Mouse (Mus musculus) WW6 (cell line): ENCODE measurements around the gene Tunar.
A peak's percentile ranks its signal among the peaks of the same experiment; 100 is the strongest.

Experiments
- DNase-seq: peaks from one replicate; pipeline ENCODE4 v3.0.0-alpha.2; 2013; ENCODE audit warnings: low read depth, low spot score

Tunar gene

DNA sequence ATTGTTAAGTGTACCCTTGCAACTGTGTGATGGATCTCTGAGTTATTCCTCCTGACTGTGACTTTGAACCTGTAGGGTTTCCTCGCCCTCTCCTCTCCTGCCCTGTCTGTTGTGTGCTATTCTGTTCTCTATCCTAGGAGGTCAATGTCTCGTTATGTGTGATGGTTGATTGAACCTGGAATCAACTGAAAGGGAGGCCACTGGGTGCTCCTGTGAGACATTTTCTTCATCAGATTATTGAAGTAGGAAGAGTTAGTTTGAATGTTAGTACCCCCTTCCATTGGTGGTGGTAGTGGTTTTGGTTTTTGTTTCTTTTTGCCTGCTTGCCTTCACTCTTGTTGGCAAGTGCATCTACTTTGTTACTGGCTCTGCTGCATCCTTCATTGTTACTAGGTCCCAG is at the start of gene Tunar:
Gene Tunar (plus strand): TSS at position 301 of the 400 bp plus-strand sequence.
- no peak for DNase-seq

DNA sequence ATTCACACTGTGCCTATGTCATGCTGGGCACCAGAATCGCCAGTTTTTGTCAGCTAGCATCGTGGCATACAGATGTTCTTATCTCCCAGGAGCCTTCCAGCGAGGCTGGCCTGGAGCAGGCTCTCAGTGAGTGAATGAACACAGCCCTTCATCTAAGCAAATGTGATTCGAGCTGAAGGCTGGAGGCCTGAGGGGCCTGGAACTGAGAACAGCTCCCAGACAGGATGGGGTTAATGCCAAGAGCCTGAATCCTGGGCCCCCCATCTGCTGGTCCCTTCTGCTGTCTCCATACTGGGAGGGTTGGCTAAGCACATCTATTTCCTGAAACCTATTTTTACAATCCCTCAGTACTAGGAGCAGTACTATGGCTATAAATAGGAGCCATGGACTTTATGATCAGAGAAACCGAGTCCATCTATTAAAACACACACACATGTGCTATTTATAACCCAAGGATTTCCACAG is 21.1 kb upstream of the Tunar start:
- DNase-seq = no peak

DNA sequence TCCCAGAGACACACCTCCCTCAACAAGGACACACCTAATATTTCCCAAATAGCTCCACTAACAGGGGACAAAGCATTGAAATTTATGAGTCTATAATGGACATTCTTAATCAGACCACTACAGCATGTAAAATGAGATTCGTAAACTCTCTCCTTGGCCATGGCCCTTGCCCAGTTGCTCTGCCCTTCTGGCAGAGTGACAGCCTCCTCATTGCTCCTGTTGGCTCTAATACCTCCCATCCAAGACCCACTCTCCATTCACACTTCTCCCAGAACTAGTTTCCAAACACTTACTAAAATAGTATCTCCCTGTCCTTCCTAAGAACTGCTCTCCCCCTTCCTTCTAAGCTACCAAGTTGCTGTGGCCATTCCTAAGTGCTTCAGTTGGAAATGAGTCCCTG is 19.3 kb upstream of the Tunar start:
- no peak for DNase-seq

DNA sequence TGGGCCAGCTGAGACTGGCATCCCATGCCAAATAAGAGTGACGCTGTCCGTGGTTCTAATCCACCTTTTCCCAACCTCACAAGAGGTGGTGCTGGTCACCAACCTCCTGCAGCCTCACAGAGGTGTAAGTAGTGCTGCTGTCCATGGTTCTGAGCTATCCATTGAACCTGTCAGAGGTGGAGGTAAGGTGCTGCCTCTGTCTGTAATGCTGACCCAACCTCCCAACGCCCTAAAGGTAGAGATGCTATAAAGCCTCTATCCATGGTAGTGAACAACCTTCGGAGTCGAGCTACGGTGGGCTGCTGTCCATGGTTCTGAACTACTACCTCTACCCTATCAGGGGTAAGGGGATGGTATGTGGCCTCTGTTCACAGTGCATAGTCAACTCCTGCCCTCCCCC is 11.5 kb upstream of the Tunar start:
- DNase-seq = peak; percentile 65

DNA sequence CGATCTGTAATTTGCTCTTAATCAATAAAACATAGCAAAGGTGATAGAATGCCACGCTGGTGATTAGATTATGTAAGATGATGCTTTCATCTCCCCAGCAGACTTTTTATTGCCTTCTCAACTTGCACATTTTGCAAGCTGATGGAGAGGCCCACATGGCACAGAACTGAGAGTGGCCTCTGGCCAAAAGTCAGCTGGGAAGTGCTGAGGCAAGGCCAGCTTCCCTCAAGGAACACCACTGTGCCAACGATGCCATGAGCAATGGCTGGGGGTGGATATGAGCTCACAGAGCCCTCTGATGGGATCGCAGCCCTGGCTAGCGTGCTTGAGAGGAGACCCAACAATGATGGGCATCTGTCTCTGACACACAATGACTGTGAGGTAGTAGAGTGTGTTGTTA is 6.6 kb upstream of the Tunar start:
- DNase-seq = no peak

DNA sequence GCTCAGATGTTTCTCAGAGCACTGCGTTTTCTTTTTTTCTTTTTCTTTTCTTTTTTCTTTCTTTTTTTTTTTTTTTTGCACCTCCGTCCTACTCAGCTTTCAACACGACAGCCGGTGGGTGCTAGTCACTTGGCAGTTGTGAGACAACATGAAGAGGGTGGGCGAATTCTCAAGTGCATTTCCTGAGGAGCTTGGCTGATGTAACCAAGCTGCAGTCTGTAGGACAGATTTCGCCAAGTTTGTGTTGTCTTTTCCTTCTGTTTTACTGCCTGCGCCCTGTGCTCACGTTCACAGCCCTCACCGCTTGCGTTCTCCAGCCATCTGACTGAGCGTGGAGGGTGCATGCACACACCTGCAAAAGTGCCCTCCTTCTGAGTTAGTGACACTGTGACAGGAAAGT is 5.3 kb upstream of the Tunar start:
- DNase-seq = no peak

DNA sequence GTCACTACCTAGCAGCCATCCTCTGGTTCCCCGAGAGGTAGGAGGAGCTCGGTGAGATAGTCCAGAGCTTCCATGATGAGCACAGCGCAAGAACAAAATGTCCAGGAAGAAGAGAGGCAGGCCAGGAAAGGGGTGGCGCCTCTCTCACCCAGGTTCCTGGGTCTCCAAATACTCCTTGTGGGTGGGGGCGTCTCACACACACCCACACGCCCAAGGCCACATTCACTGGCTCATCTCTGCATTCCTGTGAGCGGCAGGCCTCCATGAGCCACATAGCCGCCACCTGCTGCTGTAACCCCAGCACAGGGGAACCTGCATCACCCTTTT is 2.4 kb downstream of the Tunar start:
- DNase-seq = no peak

DNA sequence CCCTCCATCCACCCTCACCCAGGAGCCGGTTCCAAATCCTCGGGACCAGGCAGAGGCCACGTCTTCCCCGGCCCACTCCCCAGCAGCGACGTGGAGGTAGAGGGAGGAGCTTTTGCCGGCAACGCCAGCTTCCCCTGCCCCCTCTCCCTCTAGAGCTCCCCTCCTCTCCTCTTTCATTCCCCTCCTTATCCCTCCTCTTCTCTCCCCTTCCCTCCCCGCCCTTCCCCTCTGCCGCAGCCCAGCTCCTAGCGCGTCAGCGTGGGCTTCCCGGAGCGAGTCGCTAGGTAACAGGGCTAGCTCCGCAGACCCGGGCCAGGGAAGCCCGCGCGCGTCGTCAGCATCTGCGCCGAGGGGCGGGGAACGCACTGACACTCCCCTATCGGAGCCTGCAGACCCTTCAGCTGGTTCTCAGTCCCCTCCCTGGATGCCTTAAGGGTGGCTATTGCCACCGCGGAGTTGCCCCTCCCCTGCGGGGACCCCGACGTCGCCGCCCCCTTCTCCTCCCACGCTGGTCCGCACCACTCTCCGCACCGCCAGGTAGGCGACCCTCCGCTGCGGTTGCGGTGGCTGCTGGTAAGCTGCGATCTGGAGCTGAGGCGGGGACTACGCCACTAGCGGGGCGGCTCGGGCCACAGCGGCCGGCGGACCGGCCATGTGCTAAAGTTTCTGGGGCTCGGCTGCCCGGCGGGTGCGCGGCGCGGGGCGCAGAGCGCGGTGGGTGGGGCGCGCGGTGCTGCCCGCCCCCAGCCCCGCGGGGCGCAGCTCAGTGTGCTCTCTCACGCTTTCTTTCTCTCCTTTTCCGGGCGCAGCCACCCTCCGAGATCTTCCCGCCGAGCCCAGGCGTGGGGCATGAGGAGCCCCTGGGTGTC is 3.0 kb downstream of the Tunar start:
- peak; percentile 73 for DNase-seq

DNA sequence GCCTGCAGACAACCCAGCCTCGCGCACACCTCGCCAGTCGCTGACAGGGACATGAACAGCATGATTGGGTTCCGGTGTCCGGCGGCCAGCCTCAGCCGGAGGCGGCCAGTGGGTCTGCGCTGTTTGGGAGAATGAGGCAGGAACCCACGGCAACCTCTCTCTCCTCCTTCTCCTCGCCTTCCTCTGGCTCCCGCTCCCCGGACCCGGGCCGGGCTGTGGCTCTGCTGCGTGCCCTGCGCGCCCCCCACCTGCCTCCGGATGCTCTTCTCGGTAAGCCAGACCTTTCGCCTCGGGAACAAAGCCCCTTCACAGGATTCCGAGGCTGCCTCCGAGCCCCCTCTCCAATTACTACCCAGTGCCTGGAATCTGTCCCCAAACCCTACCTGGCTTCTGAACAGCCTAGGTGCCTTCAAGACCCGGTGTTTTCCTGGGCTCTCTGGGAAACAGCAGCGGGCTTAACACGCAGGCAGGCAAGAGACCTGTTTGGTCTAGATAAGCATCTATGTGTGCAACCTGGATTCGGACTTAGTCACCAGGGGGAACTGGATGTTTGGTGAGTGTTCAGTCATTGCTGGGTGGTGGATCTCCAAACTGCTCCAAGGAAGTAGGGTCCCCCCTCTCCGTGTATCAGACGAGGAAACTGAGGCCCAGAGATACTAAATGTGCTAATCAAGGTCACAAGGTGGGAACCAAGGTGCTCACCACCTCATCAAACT is 3.8 kb downstream of the Tunar start:
- DNase-seq = no peak

DNA sequence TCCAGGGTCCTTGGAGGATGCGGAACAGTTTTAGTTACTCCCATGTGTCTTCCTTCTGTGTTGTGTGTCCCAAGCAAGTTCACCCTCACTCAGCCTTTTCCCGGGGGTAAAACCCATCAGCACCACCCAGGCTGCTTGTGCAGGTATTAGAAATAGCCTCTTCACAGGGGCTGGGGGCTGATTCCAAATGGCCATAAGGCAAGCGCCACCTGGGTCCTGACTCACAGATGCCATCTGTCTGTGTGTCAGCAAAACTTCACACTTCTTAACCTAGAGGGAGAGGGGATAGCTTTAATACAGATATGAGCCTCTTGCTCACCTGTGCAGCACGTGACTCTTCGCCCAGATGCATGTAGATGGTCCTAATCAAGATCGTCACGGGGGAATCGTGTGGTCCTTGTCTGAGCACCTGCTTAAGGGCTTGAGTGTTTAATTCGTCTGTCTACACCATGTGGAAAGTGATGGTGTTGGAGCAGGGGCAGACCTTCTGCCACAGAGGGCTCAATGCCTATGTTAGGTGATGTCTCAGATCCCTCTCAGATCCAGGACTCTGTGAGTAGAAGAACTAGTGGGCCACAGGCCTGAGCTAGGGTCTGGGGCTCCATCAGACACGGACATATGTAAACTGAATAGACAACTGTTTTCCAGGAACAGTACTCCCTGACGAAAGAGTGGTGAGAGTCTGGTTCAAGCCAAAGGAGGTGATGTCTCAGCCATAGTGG is 4.7 kb downstream of the Tunar start:
- no peak for DNase-seq

DNA sequence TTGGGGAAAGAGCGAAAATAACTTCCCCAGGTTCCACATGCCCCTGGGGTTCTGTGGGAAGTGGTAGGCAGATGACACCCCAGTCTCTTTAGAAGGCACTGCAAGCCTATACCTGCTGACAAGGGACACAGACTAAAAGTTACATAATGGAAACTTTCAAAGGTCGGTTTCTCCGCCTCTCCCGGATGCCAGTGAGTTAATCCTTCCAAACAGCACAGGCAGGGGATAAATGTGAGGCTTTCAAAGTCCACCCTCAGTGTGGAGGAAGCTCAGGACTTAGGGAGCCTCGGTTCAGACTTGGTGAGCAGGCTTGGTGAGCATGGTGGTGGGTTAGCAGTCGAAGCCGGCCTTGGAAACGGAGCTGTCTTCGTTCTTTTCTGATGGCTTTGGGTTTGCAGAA is 7.9 kb downstream of the Tunar start:
- no peak for DNase-seq

DNA sequence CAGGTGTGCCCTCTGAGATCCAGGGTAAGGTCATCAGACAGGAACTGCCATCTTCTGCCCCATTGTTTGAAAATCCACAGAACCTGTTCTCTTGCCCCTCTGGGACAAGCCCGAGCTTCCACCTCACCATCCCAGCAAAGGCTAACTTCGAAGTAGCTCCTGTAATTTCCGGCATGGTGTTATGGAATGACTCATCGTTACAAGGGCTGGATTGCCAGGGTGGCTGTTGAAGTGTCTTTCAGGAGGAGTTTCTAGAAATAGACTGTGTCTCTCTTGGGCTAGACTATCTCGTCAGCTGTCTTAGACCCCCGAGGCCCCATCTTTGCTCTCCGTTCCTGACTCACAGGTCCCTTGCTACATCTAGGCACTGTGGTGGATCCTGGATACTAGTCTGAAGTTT is 10.8 kb downstream of the Tunar start:
- no peak for DNase-seq

DNA sequence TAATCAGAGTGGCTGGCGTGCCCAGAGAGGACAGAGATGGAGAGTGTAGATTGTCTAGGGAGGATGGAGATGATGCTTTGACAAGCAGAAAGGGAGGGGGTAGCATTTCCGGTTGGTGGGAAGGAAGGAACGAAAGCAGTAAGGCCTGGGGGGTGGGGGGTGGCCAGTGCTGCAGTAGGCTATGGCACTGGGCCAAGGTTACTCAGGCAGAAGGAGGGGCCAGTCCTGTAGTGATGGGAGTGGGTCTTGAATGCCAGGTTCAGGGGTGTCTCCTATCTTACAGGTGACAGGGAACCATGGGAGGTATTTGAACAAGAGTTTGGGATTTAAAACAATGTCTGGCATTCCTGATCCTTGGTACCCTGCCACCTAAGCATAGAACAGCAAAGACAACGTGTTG is 13.2 kb downstream of the Tunar start:
- no peak for DNase-seq

DNA sequence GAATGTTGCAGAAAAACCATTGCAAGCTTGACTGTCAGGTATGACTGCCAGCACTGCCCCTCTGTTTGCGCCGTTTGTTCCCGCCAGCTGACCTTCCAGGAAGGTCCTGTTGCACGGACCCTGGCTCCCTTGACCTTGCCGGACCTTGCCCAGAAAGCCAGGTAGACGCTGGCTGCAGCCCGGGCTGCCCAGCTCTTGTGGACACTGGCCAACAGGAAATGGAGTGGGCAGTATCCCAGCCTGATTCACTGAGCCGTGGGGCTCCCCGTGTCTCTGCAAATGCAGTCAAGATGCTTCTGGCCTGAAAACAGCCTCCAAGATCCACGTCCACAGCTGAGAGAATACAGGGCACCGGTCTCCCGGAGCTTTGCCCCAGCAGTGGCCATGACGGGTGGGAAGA is 13.6 kb downstream of the Tunar start:
- no peak for DNase-seq

DNA sequence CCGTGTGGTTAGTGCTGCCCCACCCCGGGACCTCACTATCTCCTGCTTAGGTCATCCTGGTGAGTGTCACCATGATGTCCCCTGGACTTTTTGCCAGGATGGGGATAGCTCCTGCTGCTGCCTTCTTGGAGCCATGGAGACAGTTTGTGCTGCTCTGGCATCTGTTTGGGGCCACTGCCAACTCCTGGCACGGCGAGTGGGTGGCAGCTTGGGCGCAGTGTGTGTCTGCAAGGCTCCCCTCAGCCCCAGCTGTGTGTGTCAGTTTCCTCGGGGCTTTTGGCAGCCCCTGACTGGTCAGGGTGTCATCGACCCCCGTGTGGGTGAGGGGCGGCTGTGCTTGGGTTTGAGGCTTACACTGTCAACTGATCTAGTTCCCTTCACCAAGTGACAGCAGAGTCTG is 20.6 kb downstream of the Tunar start:
- DNase-seq = no peak

DNA sequence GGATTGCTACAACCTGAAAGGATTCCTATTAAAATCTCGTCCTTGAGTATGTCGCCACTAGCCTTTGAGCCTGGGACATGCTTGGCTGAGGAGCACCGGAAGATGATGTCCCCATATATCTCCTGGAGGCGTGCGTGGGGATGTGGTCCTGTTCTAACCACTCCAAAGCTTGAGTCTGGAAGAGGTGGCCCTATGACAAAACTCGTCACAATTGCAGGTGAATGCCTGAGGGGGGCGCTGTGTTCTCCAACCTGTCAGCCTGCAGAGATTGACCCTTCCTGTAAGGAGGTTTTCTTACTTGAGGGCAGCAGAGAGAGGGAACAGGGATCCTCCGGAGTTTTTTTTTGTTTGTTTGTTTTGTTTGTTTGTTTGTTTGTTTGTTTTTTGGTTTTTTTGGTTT is 21.1 kb downstream of the Tunar start:
- DNase-seq = no peak

DNA sequence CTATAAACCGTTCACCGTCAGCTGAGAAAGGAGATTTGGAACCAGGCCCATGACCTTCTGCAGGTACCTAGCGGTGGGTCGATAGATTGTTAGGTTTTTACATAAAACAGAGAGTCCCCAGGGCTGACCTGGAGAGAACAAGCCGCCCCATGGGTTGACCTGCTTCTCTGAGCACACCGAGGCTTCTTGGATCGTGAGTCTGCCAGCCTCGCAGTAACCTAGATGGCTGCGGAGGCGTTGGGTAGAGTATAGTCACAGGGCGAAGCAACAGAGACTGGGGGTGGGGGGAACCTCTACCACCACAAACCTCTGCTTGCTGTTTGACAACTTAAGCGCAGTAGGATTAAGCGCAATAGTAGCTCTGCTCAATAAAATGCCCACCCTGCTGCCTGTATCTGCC is 23.1 kb downstream of the Tunar start:
- no peak for DNase-seq

DNA sequence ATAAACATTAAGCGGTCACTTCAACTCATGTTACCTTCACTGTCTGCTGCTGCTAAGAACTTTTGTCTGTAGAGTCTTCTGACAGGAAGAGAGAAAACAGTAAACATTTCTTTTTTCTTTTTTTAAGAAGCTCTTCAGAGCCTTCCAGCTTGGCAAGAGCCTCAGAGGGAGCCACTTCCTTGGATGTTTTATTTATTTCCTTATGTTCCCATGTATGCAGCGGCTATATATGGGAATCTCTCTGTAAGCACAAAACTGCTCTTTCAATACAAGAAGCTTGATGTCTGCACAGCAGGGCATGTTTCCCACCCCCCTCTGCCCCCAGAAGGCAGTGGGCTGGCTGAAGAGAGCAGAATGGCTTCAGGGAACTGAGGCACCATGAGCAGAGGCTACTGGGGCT is 30.0 kb downstream of the Tunar start:
- no peak for DNase-seq

DNA sequence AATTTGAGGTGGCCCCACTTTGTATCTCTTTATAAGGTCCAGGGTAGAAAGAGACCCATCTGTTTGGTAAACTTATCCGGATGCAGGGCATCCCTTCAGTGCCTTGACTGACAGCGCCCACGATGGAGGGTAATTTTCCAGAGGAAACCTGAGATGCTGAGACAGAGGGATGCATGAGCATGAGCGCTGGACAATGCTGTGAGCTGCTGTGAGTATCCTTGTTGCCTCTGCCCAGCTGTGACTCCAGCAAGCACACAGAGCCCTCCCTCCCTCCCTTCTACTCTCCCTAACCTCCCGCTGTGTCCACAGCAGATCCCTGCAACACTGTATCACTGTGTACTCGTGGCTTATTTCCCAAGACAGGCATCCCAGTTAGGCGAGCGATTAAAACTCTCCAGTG is 40.9 kb downstream of the Tunar start:
- no peak for DNase-seq

DNA sequence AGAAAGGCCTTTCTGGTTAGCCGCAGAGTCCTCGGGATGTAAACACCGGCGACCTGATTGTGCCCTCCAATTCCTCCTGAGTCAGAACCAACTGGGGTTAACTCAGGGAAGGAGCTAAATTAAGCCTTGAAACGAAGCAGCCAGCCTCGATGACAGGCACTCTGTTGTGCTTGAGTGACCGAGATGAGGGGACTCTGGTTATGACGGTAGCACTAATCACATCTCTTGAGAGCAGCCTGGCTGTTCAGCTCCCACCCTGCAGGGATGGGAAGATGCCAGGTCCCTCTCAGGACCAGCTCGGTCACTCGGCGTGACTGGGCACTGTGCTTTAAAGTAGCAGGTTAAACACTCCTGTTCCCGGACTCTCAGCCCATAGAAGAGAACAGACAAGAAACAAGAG is 43.3 kb downstream of the Tunar start:
- no peak for DNase-seq

DNA sequence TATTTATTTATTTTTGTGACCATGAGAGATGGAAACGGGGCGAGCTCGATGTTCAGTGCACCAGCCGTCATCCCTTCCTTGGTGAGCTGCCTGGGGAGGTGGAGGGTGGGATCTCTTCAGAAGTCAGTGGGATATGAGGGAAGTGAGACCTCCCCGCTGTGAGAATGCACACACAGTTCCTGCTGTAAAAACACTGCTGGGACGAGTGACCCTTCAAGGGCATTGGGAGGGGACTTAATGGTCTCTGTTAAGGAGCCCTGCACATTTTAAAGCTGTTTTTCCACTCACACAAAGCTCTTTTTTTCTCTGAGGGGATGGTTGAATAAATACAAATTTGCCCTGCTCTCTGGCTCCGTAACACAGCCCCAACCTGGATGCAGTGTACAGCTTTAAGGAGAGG is 49.1 kb downstream of the Tunar start:
- no peak for DNase-seq

DNA sequence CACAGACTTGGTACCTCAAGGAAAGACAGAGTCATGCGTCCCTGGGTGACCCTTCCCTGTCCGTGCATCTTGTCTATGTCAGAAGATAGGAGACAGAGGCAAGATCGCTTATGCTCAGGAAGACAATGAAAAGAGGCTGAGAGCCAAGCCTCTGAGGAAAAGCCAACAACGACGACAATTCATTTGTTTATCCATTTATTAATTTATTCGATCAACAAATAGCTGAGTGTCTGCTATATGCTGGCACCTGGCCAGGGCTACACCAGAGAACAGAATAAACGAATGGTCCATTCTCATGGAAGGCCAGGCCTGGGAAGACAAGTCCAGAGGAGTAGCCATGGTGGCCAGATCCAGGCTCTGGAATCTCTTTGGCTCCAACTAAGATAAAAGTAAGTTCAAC is 61.0 kb downstream of the Tunar start:
- no peak for DNase-seq

DNA sequence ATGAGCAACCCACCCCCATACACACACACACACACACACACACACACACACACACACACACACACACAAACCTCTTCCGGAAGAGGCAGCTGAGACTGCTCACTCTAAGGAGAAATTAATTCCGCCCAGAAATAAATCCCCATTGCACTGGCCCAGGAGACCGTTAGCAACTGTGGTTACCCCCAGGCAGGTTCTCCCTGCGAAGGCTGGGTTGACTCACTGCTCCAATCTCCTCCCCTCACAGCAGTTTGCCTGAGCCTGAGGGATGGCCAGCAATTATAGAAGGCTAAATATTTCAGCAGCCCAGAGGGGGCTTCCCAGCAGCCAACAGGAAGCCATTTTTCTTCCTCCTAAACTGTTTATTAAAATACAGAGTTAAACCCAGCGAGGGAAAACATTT is 64.5 kb downstream of the Tunar start:
- DNase-seq = no peak
